Mouse (Mus musculus) bone marrow macrophage, adult 2 months (primary cell): ENCODE results near the gene Gm17490. TPM values are rescaled to one million over a fixed set of nuclear protein-coding genes. Genes with fewer than 3 reads are reported as not detected.

Experiments
- H3K27ac ChIP-seq: 2 replicates; pipeline ENCODE4 v1.5.1; 2012; ENCODE audit warnings: low read depth, low read length; ENCODE audit not compliant: insufficient read depth
- H3K4me1 ChIP-seq: 2 replicates; pipeline ENCODE4 v1.6.1; 2012; ENCODE audit warnings: low read length; ENCODE audit not compliant: control insufficient read depth, insufficient read depth
- H3K4me3 ChIP-seq: 2 replicates; pipeline ENCODE4 v1.5.1; 2012; ENCODE audit warnings: mild to moderate bottlenecking, low read length, moderate library complexity; ENCODE audit not compliant: insufficient read depth
- CTCF ChIP-seq: IDR thresholded peaks from 2 replicates; pipeline ENCODE4 v1.5.1; 2012; ENCODE audit warnings: low read depth, mild to moderate bottlenecking, low read length, moderate library complexity
- POLR2A ChIP-seq: IDR thresholded peaks from 2 replicates; pipeline ENCODE4 v1.6.1; 2012; ENCODE audit warnings: mild to moderate bottlenecking, low read depth, low read length, borderline replicate concordance
- polyA plus RNA-seq: library from polyadenylated mRNA; stranded (reverse); fragments of >200 nt; gene quantifications from 2 replicates; pipeline ENCODE4 v1.2.4, GENCODE M21; 2012; ENCODE audit not compliant: missing spikeins, insufficient read depth, insufficient read length

Gm17490 gene
- polyA plus RNA-seq, 1 experiment = not detected

- Histone ChIP-seq H3K4me1 (peaks cover 12% of the 10 kb centered on the region), H3K4me3 (peak overlapping the region; percentile 96), H3K27ac (peak overlapping the region; percentile 37; the same call in 1 of the 2 replicates)
- TF ChIP-seq POLR2A (no peak), CTCF (peak; percentile 99)
Measured at GRCm38 (mm10) chr2:11602506-11603489, 23.3 kb downstream of the Gm17490 start.

DNA sequence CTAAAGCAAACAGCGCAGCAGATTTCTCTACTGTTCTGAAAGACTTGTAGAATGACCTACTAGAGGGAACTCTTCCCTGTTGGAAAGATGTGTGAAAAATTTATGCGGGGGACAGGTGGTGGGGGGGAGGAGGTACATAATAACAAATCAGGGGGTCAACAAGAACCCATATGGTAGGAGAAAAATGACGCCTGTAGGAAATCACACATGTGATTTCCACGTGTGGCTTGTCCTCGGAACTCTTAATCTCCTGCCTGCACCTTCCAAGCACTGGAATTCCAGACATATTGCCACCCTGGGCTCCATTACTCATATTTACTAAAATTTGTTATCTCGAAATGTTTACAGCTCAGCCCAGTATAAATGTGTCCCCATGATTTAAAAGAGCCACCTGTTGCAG, 24.3 kb downstream of the Gm17490 start:
- peak overlapping the region; percentile 96 for H3K4me3 ChIP-seq
- peaks cover 17% of the 10 kb centered on the region for H3K4me1 ChIP-seq
- no peak for TF ChIP-seq POLR2A
- no peak for TF ChIP-seq CTCF
- H3K27ac ChIP-seq = no peak overlapping the region

DNA sequence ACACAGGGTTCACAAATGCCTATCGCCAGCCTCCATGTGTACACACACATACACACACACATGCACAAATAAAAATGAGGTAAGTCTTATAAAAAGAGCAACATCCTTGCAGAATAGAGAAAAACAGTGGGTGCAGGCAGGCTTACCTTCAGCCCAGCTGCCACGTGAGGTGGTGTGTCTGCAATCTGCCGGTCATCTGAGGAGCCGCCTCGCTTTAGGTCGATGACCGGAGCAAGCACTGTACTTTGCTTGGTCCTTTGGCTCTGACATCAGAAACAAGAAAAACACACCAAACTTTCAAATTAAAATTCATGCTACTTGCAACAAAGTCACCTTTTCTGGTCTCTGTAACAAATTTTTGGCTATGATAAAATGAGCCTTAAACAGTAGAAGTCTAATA, 28.2 kb downstream of the Gm17490 start:
- H3K4me3 ChIP-seq = no peak overlapping the region
- H3K4me1 ChIP-seq = peaks cover 17% of the 10 kb centered on the region
- H3K27ac ChIP-seq = no peak overlapping the region
- TF ChIP-seq CTCF (no peak), POLR2A (no peak)

- H3K27ac ChIP-seq = no peak overlapping the region; the same call in 1 of the 2 replicates
- H3K4me3 ChIP-seq = no peak overlapping the region
- TF ChIP-seq CTCF (no peak), POLR2A (no peak)
- peaks cover 15% of the 10 kb centered on the region for H3K4me1 ChIP-seq
Measured at GRCm38 (mm10) chr2:11596690-11597089, 29.4 kb downstream of the Gm17490 start.

DNA sequence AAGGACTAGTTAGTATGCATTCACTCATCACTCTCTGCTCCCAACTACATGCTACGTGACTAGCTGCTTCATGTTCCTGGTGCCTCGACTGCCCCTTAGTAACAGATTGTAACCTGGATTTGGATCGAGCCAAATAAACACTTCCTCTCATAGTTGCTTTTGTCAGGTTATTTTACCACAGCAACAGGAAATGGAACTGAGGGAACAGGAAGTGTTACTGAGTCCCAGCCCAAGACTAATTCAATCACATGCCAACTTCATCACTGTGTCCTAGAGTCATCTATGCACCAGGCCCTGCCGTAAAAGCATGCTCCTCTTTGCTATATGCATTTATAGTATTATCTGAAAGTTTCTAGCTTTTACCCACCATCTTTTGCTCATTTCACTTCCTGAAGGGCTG, 38.1 kb downstream of the Gm17490 start:
- Histone ChIP-seq H3K27ac (peak overlapping the region; percentile 93), H3K4me3 (no peak overlapping the region), H3K4me1 (peaks cover 26% of the 10 kb centered on the region)
- no peak for TF ChIP-seq CTCF

- no peak for TF ChIP-seq POLR2A
- no peak for TF ChIP-seq CTCF
- Histone ChIP-seq H3K4me1 (no peaks in the 10 kb centered on the region), H3K27ac (no peak overlapping the region), H3K4me3 (no peak overlapping the region)
Measured at GRCm38 (mm10) chr2:11579399-11579798, 46.7 kb downstream of the Gm17490 start.

DNA sequence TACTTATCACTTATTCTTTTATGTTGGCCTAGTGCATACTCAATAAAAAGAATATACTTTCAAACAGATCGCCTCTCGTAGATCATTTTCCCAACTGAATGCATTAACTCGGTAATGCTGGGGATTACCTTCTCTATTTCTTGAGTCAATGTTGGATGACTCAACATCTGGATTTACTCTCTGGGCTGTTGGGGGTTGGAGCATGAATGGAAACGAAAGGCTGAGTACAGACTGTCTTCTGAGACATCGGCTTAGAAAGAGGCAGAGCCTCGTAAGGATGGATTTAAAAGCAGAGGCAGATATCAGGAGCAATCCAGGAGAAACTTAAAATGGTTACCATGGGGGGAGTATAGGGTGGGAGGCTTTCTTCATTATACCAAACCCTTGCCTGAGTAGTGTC, 47.9 kb downstream of the Gm17490 start:
- H3K4me3 ChIP-seq = no peak overlapping the region

More for the DNA sequence above, 47.9 kb downstream of the Gm17490 start:
- no peak for TF ChIP-seq POLR2A
- TF ChIP-seq CTCF = no peak
- H3K4me1 ChIP-seq = no peaks in the 10 kb centered on the region
- no peak overlapping the region for H3K27ac ChIP-seq

Other genes with a start within 250 kb of the Gm17490 start
- 39.6 and 41.8 TPM in 2 replicates for gene Pfkfb3, start 72.2 kb downstream of the Gm17490 start, polyA plus RNA-seq
- 88.8 and 93.0 TPM in 2 replicates for gene Rbm17, start 22.1 kb downstream of the Gm17490 start, polyA plus RNA-seq
- not detected in 2 replicates for gene Il2ra, start 16.5 kb upstream of the Gm17490 start, polyA plus RNA-seq
- 9.1 and 10.7 TPM in 2 replicates for gene Il15ra, start 79.0 kb upstream of the Gm17490 start, polyA plus RNA-seq
- 86.6 and 96.2 TPM in 2 replicates for gene Fbh1, start 151.3 kb upstream of the Gm17490 start, polyA plus RNA-seq
- 43.0 and 47.9 TPM in 2 replicates for gene Ankrd16, start 151.6 kb upstream of the Gm17490 start, polyA plus RNA-seq